Mouse (Mus musculus): ENCODE data around the gene Noxo1.

- TF ChIP-seq POLR2A (IDR thresholded peaks at IDR 0.05; ENCODE audit: control insufficient read depth, extremely low read depth, insufficient read depth, low read length, poor library complexity) (no peak), CTCF (IDR thresholded peaks at IDR 0.05; ENCODE audit: borderline replicate concordance, control insufficient read depth, extremely low read depth, insufficient read depth, low read length, poor library complexity) (no peak)
Observed at GRCm38 (mm10) chr17:24738238-24738637, 42.2 kb downstream of the Noxo1 start.
